Mouse (Mus musculus): Measurements from ENCODE around the gene Cnr2.
A peak's percentile ranks its signal among the peaks of the same experiment; 100 is the strongest.

Cnr2 gene

DNA sequence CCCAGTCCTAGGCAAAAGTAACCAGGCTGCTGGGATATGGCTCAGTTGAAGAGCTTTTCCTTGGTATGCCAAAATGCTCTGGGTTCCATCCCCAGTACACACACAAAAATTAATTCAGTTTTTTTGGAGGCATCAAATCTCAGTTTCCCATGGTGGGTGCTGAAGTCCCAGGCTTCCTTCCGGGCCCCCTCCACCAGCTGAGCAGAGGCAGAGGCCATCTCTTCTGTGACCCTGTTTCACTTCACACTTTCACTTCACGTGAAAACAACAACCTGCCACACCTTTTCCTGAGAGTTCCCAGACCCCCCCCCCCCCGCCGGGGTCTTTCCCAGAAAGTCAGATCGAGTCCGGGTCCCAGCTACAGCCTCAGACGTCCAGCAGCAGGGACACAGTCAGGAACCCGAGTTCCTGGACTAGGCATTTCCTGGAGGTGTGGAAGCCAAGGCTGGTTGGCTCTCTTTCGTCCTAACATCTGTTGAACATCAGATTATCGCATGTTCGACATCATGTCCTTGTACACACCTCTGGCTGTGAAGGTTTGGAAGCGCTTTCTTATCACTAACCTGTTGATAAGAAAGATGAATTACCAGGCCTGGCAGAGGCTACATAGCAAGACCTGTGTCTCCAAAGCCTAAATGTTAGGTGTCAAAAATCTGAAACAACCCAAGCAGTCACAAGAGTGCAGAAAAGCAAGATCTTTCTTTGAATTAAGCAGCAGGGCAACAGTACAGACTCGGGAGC is 14.3 kb downstream of the Cnr2 start:
- no peak for DNase-seq

DNA sequence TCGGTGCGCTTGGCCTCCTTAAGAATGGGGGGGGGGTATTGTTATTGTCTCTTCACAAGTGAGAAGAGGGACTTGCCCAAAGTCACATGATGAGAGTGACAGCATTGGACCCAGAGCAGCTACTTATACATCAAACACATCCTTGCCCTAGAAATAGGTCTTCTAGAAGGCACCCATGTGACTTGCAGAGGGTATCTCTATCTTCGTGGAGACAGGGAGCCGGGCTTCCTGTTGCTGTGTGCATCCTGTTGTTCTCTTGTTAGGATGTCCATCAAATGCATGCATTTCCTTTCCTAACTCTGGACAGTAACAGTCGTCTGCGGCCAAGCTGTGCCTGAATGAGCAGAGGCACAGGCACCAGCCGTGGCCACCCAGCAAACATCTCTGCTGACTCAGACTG is 16.3 kb downstream of the Cnr2 start:
- DNase-seq, result no peak

DNA sequence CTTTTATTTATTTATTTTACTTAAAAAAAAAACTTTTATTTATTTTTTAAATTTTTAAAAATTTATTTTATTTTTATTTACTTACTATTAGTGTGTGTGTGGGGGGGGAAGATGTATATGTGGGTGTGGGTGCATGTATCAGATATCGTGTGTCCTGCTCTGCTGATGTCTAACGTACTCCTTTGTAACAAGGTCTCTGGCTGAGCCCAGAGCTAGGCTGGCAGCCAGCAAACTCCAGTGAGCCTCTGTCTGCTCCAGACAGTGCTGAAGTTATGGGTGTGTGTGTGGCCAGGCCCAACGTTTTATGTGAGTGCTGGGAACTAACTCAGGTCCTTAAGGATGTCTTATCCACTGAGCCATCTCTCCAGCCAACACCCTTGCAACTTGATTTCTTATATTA is 17.0 kb downstream of the Cnr2 start:
- no peak for DNase-seq

DNA sequence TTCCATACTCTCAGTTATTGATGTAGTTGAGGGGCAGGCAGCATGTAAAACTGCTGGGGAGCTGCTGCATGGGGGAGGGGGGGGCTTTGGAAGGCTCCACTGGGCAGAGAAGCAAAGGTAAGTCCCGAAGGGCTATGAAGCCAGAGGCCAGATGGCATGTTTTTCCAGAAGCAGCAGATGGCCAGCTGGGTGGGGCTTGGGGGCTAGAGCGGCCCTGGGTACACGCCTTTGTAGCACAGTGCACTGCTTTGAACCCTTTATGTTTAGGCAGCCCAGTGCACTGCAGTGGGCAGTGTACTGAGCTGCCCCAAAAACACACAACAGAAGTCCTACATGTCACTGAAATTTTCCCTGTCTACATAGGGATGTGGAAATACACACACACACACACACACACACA is 17.6 kb downstream of the Cnr2 start:
- DNase-seq, result no peak

DNA sequence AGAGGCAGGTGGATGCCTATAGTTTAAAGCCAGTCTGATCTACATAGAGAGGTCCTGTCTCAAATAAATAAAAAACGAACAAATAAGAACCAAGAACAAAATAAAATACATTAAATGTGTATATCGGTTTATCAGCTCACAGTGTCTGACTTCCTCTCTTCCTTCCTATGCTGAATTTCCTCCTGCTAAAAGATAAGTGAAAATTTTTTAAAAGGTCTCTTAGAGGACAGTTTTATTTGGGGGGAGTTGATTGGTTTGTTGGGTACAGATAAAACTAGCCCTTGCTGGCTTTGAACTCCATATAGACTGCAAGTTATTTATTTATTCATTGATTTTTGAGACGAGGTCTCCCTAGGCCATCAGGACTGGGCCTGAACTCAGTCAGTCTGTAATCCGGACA is 18.2 kb downstream of the Cnr2 start:
- DNase-seq, result no peak

DNA sequence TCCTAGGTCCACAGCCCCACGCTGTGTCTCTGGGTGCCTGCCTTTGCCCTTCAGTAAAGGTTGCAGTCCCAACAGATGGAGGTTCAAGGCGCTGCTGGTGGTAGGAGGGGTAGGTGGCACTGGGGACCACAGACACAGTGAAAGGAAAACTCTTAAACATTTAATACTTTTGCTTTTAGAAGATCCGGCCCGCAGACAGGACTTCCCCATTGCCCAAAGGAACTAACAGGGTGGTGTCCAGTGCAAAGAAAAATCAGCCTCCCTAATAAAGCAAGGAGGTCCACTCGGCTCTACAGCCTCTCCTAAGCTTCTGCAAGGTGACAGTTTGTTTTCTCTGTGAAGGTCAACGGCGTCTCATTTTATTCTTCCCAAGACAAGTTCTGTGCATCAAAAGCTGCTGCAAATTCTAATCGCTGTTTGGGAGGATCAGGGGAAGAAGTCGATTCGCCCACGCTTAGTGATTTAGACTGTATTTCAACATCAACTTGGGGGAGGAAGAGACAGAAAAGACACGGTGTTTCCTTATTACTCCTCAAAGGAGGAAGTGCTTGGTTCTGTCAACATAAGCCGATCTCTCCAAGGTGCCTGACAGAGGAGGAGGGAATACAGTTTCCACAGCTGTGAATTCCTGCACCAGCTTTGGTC is 23.6 kb downstream of the Cnr2 start:
- DNase-seq, result no peak

DNA sequence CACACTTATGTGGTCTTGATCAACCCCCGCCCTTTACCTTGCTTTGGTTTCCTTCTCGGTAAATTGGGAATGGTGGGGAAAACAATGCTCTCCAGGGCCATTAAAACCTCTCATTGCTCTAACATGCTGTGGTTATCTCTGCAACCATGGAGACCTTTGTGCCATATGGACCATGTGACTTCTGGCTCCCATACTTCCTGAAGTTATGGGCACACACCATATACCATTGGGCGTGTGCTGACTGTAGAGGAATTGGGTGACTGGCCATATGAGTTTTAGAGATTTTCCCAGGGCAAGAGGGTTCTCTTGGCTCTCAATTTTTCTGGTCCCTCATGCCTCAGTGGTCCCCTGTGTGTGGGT is 24.1 kb downstream of the Cnr2 start:
- DNase-seq, result no peak

DNA sequence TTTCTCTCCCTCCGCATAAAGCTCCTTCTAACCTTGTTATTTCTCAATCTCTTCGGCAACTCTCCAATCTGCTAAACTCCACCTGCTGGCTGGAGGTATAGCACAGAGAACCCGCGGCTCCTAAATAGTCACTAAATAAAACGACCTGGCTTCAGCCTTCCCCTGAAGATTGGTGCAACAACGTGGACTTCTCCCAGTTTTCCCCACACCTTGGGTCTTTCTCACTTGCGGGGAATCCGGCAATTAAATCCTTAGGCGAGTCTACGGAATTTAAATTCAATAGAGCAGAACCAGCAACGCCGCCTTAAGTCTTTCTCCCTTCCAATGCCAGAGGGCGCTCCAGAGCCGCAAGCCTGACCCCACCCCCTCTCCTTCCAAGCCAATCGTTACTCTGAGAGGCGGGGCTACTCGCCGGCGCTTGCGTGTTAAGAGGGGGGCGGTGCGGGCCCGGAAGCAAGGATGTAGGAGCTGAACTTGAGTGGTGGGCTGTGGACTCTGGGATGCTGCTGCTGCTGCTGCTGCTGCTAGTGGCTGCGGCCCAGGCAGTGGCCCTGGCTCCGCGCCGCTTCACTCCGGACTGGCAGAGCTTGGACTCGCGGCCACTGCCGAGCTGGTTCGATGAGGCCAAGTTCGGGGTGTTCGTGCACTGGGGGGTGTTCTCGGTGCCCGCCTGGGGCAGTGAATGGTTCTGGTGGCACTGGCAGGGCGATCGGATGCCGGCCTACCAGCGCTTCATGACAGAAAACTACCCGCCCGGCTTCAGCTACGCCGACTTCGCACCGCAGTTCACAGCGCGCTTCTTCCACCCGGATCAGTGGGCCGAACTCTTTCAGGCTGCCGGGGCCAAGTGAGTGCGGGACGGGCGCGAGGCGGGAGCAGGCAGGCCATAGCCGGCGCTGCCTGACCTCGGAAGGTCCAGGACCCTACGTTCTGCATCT is 25.4 kb downstream of the Cnr2 start, which contains the start of gene Fuca1:
Fuca1 (plus strand) TSS at position 432 of the 938 bp plus-strand sequence.
- peak; percentile 98 for DNase-seq

DNA sequence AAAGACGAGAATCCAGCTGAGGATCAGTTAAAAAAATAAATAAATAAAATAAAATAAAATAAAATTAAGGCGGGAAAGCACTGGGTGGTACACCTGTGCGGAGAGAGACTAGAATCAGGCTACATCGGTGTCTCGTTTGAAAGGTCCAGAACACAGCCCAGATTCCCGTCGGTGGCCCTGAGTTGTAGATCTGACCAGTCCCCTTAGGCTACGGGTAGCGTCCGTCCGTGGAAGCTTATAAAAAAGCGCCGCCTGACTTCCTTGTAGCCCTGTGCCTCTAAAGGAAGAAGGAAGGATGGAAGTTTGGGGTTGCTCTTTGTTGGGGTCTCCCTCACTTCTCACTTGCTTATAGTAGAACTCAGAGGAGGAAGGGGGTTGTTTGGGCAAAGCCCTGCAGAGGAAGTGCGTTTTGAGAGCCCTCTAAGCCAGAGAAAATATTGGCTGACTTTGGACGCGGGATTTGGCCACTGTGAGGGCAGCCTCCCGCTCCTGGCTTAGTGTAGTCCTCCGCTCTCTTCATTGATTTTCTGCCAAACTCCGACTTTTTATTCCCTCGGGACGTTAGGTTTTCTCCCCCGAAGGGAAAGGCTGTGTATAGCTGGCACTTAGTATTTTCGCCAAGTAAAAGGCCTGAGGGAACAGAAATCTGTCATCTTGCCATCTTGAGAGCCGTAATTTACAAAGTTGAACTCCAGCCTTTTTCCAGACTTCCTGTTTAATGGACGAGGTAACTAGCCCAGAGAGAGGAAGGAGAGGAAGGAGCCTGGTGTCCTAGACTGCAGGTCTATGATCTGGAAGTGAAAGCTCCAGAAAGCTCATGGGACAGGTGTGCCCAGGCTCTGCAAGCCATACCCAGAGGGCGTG is 26.3 kb downstream of the Cnr2 start:
- no peak for DNase-seq

DNA sequence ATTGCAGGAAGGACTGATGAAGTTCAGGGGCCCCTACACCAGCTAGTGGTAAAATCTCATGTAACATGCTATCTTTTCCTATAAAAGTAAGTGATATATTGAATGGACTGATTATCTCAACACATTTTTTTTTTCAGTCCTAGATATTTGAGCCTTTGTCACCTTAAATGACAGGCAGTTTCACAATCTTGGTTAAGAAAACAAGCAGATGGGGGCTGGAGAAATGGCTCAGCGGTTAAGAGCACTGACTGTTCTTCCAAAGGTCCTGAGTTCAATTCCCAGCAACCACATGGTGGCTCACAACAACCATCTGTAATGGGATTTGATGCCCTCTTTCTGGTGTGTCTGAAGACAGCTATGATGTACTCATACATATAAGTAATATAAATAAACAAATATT is 27.0 kb downstream of the Cnr2 start:
- DNase-seq, result no peak

DNA sequence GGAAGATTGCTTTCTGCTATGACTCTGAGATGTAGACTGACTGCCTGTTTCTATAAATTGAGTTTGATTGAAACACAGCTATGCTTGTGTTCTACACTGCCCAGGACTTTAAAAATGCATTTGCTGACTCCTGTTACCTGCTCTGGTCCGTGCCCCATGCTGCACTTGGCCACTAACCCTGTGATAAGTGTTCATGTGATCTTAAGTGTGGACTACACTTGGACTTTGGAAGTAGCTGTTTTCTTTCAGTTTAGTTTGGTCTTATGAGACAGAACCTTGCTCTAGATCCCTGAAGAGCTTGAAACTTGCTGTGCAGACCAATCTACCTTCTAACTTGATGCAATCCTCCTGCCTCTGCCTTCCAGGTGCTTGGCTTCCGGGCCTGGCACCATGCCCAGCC is 29.2 kb downstream of the Cnr2 start:
- DNase-seq, result no peak

DNA sequence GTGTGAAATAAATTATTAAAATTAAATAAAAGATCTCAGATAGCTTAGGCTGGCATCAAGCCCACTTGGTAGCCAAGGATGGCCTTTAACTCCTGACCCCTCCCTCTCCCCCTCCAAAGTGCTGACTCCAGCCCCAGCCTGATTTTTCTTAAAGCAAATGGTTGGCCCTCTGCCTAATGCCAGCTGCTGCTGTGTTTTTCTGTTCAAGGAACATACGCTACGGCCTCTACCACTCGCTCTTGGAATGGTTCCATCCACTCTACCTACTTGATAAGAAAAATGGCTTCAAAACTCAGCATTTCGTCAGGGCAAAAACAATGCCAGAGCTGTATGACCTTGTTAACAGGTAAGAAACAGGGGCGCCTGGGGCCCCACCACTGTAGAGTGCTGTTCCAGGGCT is 30.1 kb downstream of the Cnr2 start:
- no peak for DNase-seq

DNA sequence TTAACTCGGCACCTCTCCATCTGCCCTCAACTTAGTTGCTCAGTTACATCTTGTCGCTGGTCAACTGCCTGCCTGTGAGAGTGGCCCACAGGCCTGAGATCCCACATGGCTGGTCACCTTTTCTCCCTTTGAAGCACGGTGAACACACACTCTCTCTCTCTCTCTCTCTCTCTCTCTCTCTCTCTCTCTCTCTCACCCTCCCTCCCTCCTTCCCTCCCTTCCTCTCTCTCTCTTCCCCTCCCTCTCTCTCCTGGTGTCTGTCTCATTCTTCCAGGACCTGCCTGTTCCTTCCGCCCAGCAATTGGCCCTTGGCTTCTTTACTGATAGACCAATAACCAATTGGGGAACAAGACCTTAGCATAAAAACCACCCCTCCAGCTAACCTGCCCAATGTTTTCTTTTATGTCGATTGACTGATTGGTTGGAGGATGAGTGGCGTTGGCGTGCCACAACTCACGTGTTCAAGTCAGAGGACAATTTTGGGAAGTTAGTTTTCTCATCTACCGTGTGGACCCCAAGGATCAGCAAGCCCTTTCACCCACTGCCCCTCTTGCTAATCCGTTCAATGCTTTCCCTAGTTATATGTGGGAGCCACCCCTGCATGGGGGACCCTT is 31.1 kb downstream of the Cnr2 start:
- no peak for DNase-seq

DNA sequence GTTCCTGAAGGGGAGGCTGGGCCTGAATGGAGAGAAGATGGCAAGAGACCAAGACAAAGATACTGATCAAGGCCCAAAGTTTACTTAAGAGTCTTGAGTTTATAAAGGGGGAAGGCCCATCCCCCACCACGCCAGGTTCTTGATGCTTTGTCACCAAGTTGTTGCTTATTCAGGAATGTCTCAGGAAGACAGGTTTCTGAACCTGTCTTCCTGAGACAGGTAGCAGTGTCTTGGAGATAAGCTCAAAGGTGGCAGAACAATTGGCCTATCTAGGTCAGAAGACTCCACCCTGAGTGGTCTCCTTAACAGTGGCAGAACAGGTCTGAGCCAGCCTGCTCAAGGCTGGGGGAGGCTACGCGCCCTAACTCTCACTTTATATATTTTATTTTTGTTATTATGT is 31.7 kb downstream of the Cnr2 start:
- no peak for DNase-seq

DNA sequence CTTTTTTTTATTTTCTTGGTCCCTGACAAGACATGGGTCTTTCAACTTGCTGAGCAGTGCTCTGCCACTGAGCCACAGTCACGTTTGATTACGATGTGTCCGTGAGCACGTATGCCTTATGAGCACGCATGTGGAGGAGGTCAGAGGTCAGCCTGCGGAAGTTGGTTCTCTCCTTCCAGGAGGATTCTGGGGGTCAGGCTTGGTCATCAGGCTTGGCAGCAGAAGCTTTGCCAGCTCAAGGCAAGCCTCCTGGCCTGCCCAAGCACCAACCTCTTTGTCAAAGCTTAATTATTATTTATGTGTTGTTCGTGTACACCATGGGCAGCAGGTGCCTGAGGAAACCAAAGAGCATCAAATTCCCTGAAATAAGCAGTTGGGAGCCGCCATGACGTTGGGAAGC is 33.2 kb downstream of the Cnr2 start:
- no peak for DNase-seq

DNA sequence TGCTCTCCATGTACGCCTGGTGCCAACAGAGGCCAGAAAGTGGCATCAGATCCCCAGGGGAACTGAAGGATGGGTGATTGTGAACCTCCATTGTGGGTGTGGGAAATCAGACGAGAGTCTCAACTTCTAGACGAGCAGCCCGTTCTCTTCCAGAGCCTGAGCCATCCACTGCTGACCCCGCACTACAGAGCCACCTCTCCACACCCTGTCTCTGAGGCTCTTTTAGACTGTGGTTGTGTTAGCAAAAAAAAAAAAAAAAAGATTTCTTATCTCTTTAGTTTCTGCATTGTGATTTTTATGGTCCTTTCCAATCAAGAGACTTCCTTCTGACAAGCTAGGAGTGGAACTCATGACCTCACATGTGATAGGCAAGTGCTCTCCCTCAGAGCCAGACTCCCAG is 34.2 kb downstream of the Cnr2 start:
- DNase-seq, result no peak

DNA sequence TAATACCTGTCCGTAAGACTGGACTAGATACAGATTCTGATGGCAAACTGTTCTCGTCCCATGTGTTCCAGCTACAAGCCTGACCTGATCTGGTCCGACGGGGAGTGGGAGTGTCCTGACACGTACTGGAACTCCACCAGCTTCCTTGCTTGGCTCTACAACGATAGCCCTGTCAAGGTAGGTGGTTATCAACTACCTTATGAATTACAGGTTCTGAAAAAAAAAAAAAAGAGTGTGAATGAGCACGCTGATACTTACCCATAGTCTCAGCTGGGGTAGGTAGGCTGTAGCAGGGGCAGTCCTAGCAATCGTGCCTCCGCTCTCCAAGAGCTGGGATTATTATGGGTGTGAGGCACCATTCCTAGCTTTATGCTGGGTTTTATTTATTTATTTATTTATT is 34.6 kb downstream of the Cnr2 start:
- DNase-seq, result no peak

DNA sequence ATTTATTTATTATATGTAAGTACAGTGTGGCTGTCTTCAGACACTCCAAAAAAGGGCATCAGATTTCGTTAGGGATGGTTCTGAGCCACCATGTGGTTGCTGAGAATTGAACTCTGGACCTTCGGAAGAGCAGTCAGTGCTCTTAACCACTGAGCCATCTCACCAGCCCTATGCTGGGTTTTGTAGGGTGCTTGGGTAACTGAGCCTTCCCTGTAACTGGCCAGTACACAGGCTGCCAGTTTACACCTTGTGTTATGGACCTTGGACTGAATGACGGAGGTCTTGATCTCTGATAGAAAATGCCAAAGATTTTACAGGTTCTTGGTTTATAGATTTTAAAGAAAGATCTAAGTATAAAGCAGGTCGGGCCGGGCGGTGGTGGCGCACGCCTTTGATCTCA is 35.0 kb downstream of the Cnr2 start:
- no peak for DNase-seq

DNA sequence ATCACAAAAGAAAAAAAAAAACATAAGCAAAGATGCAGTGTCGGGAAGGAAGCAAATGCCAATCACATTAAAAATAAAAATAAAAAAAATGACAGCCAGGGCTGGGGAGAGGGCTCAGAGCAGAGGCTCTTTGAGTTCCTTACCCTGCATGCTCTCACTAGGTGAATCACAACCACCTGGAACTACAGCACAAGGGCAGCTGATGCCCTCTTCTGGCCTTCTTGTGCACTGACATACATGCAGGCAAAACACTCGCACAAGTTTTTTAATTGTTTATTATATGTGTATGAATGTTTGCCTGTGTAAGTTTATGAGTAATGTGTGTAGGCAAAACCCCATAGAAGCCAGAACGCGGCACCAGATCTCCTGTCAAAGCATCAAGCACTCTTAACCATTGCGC is 36.6 kb downstream of the Cnr2 start:
- peak; percentile 58 for DNase-seq

DNA sequence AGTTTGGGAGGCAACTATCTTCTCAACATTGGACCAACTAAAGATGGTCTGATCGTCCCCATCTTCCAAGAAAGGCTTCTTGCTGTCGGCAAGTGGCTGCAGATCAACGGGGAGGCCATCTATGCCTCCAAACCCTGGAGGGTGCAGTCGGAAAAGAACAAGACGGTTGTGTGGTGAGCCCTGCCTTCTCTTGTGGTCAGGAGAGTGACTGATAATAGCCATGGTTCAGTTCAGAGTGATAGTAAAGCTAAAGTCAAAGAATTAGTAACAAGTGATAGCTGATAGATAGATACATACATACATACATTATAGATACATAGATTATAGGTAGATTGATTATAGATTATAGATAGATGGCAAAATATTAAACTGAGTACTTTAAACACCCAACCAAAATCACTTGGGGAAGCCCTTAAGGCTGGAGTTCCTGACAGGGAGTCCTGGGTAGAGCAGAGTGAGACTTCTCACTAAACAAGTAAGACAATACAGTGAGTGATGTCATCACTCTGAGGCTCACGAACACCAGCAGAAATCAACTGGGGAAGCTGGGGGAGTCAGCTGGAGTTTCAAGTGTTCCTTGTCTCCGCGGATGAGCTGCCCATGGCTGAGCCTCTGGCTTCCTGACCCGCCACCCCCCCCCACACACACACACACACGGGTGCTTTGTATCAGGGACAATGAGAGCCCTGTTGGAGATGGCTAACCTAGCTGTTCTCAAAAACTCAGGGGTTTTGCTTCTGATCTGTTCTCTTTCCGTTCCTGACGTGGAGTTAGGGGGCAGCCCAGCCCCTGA is 39.7 kb downstream of the Cnr2 start:
- DNase-seq, result no peak

DNA sequence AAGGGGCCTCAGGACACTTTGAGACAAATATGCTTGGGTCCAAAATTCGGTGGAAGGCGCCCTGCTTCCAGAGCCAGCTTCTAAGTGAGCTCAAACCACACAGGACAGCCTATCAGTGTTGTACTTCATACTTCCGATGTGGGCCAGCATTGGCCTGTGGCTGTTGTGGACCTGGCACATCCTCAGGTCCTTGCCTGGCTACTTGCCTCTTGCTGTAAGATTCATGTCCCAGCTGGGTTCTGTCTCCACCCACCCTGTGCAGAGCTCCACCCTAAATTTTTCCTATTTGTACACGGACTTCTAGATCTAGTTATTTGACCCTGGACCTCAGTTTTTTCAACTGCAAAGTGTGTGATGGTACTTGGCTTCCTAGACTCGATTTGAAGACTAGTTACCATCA is 40.3 kb downstream of the Cnr2 start:
- DNase-seq, result no peak

DNA sequence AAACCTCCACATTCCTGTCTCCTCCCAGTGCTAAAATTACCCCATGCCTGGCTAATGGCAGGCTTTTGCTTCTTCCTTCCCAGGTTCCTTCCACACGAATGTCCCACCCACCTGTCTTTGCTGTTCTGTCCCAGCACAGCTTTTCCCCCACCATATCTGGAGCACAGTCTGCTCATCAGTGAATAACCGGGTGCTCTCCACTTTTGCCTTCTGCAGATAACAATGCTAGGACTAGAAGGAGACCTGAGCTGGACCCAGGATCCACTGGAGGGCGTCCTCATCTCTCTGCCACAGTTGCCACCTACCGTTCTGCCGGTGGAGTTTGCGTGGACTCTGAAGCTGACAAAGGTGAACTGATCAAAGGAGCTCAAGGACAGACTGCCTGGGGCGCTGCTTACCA is 43.7 kb downstream of the Cnr2 start:
- DNase-seq, result no peak

Measured in thymus, postnatal 4 days (tissue).